Mouse (Mus musculus): ENCODE data around the gene Cabp1. TPM values are rescaled to one million over a fixed set of nuclear protein-coding genes. Genes with fewer than 3 reads are reported as not detected.
A peak's percentile ranks its signal among the peaks of the same experiment; 100 is the strongest.

Gene Cabp1
- polyA plus RNA-seq, 1 experiment from 2014 or later, result 1.3 TPM

DNA sequence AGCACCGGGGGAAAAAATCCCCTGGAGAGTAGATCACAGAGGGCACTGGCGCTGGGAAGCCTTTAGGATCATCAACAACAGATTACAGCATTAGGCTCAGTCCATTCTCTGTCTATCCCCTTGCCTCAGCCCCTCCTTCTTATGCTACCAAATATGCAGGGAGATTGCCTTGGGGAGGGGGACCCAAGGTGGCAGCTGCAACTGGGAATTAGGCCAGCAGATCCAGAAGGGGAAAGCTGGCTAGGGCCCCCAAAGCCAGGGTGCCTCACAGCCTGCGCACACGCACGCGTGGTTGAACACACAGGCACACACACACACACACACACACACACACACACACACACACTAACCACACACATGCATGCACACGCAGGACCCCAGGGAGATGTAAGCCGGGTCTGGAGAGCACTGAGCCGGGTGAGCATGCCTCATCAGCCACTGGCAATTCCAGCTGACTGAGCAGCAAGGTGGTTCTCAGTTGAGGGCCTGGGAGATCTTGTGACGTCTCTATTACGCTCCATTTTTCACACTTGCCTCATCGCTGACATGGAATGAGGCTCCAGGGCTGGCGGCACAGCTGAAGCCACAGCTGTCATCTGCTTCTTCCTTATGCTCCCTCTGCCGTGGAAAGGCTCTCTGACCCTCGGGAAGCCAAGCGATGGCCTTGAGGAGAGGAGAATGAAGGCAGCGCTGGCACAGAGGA lies 7.7 kb downstream of the Cabp1 start:
- Histone ChIP-seq H3K36me3 (no peaks in the 10 kb centered on the region), H3K9ac (no peak overlapping the region), H3K27me3 (peaks cover 26% of the 10 kb centered on the region), H3K4me3 (no peak overlapping the region), H3K9me3 (no peaks in the 10 kb centered on the region), H3K27ac (no peak overlapping the region), H3K4me2 (peak overlapping the region; percentile 37), H3K4me1 (peaks cover 32% of the 10 kb centered on the region)
- no peak for ATAC-seq (ENCODE audit: insufficient number of reproducible peaks, low FRiP score, low TSS enrichment, low read depth)
- WGBS, result 36% methylated on average over 17 of the region's 17 CpGs

- 33% methylated on average over 15 of the region's 15 CpGs for WGBS
- peaks cover 8% of the 10 kb centered on the region for H3K27me3 ChIP-seq
- H3K4me2 ChIP-seq, result no peak overlapping the region
- peaks cover 34% of the 10 kb centered on the region for H3K4me1 ChIP-seq
- H3K4me3 ChIP-seq, result no peak overlapping the region
- no peak for ATAC-seq (ENCODE audit: insufficient number of reproducible peaks, low FRiP score, low TSS enrichment, low read depth)
- no peaks in the 10 kb centered on the region for H3K36me3 ChIP-seq
- H3K27ac ChIP-seq, result no peak overlapping the region
- no peak overlapping the region for H3K9ac ChIP-seq
- H3K9me3 ChIP-seq, result no peaks in the 10 kb centered on the region
Observed at GRCm38 (mm10) chr5:115184726-115185125, 9.5 kb downstream of the Cabp1 start.

DNA sequence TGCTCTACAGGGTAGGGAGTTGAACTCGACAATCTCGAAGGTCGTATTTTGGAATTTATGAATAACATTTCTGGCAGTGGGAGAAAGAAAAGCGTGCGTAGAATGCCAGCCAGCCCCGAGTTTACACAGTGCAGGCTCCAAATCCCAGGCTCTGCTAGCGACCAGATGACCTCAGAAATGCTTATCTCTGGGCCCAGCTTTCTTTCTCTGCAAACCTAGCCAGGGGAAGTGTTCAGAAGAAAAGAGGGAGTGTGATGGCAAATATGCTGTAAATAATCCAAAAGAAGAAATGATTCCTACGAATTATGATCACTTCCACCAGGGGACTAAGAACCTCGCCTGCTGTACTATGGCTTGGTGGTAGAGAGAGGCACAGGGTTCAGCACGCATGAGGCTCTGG lies 10.7 kb downstream of the Cabp1 start:
- H3K4me3 ChIP-seq, result no peak overlapping the region
- ATAC-seq (ENCODE audit: insufficient number of reproducible peaks, low FRiP score, low TSS enrichment, low read depth), result no peak
- peaks cover 5% of the 10 kb centered on the region for H3K27me3 ChIP-seq
- no peak overlapping the region for H3K4me2 ChIP-seq
- no peak overlapping the region for H3K9ac ChIP-seq
- H3K4me1 ChIP-seq, result peaks cover 34% of the 10 kb centered on the region
- no peaks in the 10 kb centered on the region for H3K9me3 ChIP-seq
- H3K27ac ChIP-seq, result no peak overlapping the region
- no peaks in the 10 kb centered on the region for H3K36me3 ChIP-seq
- 63% methylated on average over 10 of the region's 10 CpGs for WGBS

DNA sequence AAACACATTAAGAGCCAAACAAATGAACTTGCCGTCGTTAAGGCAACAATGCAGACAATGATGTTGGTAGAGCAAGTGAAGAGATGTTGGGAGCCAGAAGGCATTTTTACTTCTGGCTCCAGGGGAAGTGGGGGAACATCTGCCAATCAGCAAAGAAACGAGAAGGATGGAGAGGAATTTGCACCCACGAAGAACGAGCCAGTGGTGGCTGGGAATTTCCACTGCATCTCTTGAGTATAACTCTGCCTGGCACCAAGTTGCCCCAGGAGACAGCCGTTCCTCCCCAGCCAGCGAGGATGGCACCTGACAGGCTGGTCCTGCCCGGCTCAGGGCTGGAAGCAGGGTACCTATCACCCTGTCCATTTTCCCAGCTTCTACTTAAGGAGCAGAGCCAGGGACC lies 11.3 kb downstream of the Cabp1 start:
- WGBS, result 68% methylated on average over 8 of the region's 8 CpGs
- no peak overlapping the region for H3K4me2 ChIP-seq
- peaks cover 4% of the 10 kb centered on the region for H3K27me3 ChIP-seq
- H3K9me3 ChIP-seq, result no peaks in the 10 kb centered on the region
- no peak for ATAC-seq (ENCODE audit: insufficient number of reproducible peaks, low FRiP score, low TSS enrichment, low read depth)
- no peak overlapping the region for H3K27ac ChIP-seq
- no peaks in the 10 kb centered on the region for H3K36me3 ChIP-seq
- peaks cover 34% of the 10 kb centered on the region for H3K4me1 ChIP-seq
- no peak overlapping the region for H3K4me3 ChIP-seq
- H3K9ac ChIP-seq, result no peak overlapping the region

DNA sequence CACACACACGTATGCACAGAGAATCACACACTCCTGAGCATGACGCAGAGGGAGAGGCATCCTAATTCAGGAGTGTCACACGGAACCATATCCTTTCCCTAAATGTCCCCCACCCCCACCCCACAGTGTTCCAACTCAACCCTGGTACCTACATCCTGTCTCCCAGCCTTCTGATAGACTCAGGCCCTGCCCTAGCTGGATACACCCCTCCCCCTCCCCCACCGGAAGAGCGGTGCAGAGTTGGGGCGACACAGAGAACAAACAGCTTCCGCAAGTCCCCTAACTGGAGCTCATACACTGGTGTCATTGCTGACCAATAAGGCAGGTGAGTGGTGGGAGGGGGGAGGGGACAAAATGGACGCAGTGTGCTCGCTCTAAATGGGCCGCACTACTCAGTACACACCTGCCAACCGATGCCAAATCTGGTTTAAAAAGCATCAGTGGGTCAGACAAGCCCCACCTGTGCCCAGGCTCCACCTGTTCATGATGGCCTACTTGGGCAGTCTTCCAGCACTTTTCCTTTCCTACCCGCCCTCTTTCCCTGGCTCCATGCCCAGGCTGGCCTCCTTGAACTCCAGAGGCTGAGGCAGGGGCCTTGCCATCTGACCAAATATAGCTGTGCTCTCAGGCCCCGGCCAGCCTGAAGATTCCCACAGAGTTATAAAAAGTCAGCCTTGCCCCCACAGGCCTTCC lies 12.8 kb downstream of the Cabp1 start:
- peak; percentile 47; the same call in 1 of the 2 replicates for ATAC-seq (ENCODE audit: insufficient number of reproducible peaks, low FRiP score, low TSS enrichment, low read depth)
- no peaks in the 10 kb centered on the region for H3K36me3 ChIP-seq
- H3K9ac ChIP-seq, result no peak overlapping the region
- no peak overlapping the region for H3K4me3 ChIP-seq
- H3K27me3 ChIP-seq, result no peaks in the 10 kb centered on the region
- H3K4me2 ChIP-seq, result no peak overlapping the region
- H3K27ac ChIP-seq, result no peak overlapping the region
- 71% methylated on average over 13 of the region's 13 CpGs for WGBS
- peaks cover 20% of the 10 kb centered on the region for H3K4me1 ChIP-seq
- H3K9me3 ChIP-seq, result no peaks in the 10 kb centered on the region

GRCm38 (mm10) chr5:115179596-115179995 lies 14.6 kb downstream of the Cabp1 start:
- H3K9ac ChIP-seq, result no peak overlapping the region
- no peak overlapping the region for H3K27ac ChIP-seq
- H3K36me3 ChIP-seq, result no peaks in the 10 kb centered on the region
- ATAC-seq (ENCODE audit: insufficient number of reproducible peaks, low FRiP score, low TSS enrichment, low read depth), result no peak
- H3K4me3 ChIP-seq, result no peak overlapping the region
- H3K4me1 ChIP-seq, result peaks cover 18% of the 10 kb centered on the region
- no peaks in the 10 kb centered on the region for H3K9me3 ChIP-seq
- H3K27me3 ChIP-seq, result no peaks in the 10 kb centered on the region
- WGBS, result 87% methylated on average over 11 of the region's 11 CpGs
- H3K4me2 ChIP-seq, result no peak overlapping the region

- Histone ChIP-seq H3K4me2 (no peak overlapping the region), H3K27ac (no peak overlapping the region), H3K27me3 (no peaks in the 10 kb centered on the region), H3K4me1 (peaks cover 14% of the 10 kb centered on the region; the same call in 1 of the 2 replicates), H3K9me3 (no peaks in the 10 kb centered on the region), H3K36me3 (no peaks in the 10 kb centered on the region), H3K9ac (no peak overlapping the region), H3K4me3 (no peak overlapping the region)
- ATAC-seq (ENCODE audit: insufficient number of reproducible peaks, low FRiP score, low TSS enrichment, low read depth), result no peak
- 71% methylated on average over 6 of the region's 6 CpGs for whole genome bisulfite sequencing
Observed at GRCm38 (mm10) chr5:115177866-115178265, 16.3 kb downstream of the Cabp1 start.

GRCm38 (mm10) chr5:115174554-115174953 lies 19.6 kb downstream of the Cabp1 start:
- no peaks in the 10 kb centered on the region for H3K36me3 ChIP-seq
- no peak overlapping the region for H3K4me2 ChIP-seq
- H3K9ac ChIP-seq, result no peak overlapping the region
- WGBS, result 93% methylated on average over 1 of the region's 1 CpGs
- H3K4me1 ChIP-seq, result no peaks in the 10 kb centered on the region
- no peaks in the 10 kb centered on the region for H3K9me3 ChIP-seq
- no peak overlapping the region for H3K27ac ChIP-seq
- H3K27me3 ChIP-seq, result no peaks in the 10 kb centered on the region
- ATAC-seq (ENCODE audit: insufficient number of reproducible peaks, low FRiP score, low TSS enrichment, low read depth), result no peak
- H3K4me3 ChIP-seq, result no peak overlapping the region

- peaks cover 17% of the 10 kb centered on the region for H3K4me1 ChIP-seq
- no peaks in the 10 kb centered on the region for H3K36me3 ChIP-seq
- no peak overlapping the region for H3K4me3 ChIP-seq
- no peak for ATAC-seq (ENCODE audit: insufficient number of reproducible peaks, low FRiP score, low TSS enrichment, low read depth)
- no peak overlapping the region for H3K4me2 ChIP-seq
- H3K27me3 ChIP-seq, result no peaks in the 10 kb centered on the region
- WGBS, result 86% methylated on average over 8 of the region's 8 CpGs
- no peak overlapping the region for H3K9ac ChIP-seq
- H3K27ac ChIP-seq, result no peak overlapping the region
- no peaks in the 10 kb centered on the region for H3K9me3 ChIP-seq
Observed at GRCm38 (mm10) chr5:115170150-115170549, 24.0 kb downstream of the Cabp1 start.

DNA sequence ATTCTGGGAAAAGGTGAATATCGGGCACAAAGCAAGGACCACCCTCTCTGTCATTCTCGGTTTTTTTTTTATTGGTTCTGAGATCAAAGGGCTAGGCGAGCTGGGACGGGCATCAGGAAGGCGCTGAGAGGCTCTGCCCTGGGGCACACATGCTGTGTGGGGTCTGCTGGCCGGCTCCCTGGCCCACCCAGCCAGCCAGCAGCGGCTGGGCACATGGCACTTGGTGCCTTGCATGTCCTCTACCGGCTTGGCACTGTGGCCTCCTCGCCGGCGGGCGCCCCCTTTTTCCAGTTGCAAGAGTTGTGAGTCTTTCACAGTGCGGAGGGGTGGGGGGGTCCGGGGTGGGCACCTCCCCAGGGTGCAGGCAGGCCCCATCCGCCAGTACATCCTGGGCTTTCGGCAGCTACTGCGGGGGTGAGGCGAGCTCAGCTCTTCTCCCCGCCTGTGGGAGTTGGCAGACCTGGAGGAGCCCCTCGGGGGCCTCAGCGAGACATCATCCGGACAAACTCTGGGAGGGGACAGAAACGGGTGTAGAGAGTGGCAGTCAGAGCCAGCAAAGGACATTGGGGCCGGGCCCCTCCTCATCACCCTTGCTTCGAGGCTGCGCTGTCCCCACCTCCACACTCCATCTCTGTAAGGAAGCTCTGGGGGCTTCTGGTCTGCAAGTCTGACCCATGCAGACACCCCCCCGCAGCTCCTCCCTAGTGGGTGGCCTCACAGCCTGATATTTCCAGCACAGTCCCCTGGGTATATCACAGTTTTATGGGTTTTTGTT lies 25.4 kb downstream of the Cabp1 start:
- Histone ChIP-seq H3K9me3 (no peaks in the 10 kb centered on the region), H3K27ac (no peak overlapping the region), H3K9ac (no peak overlapping the region), H3K4me2 (0 out of 2 replicates have a peak overlapping the region, but pooled peaks have one; percentile 25), H3K36me3 (no peaks in the 10 kb centered on the region), H3K4me1 (peaks cover 17% of the 10 kb centered on the region), H3K4me3 (peak overlapping the region; percentile 0; the same call in 1 of the 2 replicates), H3K27me3 (no peaks in the 10 kb centered on the region)
- ATAC-seq (ENCODE audit: insufficient number of reproducible peaks, low FRiP score, low TSS enrichment, low read depth), result no peak
- 20% methylated on average over 27 of the region's 27 CpGs for WGBS

DNA sequence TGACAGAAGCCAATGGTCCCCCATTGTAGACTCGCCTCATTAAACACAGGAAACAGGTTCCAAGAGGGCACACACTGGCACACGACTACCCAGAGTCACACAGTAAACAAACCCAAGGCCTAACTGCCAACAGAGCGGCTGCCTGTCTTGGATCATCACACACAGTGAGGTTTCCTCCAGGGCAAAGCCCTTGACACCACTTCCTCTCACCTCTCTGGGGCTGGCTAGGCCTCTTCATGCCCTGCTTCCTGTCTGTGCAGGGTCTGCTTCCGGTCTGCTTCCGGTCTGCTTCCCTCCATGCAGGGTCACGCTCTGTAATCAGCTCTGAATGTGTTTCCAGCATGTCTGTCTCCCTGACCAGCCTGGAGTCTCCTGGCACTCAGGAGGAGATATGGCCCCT lies 26.8 kb downstream of the Cabp1 start:
- ATAC-seq (ENCODE audit: insufficient number of reproducible peaks, low FRiP score, low TSS enrichment, low read depth), result no peak
- H3K9ac ChIP-seq, result no peak overlapping the region
- H3K36me3 ChIP-seq, result no peaks in the 10 kb centered on the region
- no peak overlapping the region for H3K4me2 ChIP-seq
- H3K27me3 ChIP-seq, result no peaks in the 10 kb centered on the region
- peaks cover 26% of the 10 kb centered on the region for H3K4me1 ChIP-seq
- H3K9me3 ChIP-seq, result no peaks in the 10 kb centered on the region
- H3K4me3 ChIP-seq, result no peak overlapping the region
- 56% methylated on average over 6 of the region's 6 CpGs for WGBS
- H3K27ac ChIP-seq, result no peak overlapping the region

DNA sequence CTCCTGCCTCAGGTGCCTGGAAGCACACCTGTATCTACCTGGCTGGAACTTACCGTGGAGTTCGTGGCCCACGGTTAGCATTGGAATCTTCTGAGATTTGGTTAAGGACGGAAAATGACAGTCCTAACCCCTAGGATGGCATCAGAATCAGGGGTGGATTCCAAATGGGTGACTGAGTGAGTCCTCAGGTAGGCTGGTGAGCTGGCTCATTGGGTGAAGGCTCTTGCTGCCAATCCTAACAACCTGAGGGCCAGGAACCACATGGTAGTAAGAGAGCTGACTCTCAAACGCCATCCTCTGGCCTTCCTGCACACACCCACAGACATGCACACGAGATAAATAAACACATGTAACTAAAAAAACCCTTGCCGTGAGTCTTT lies 27.4 kb downstream of the Cabp1 start:
- Histone ChIP-seq H3K4me1 (peaks cover 26% of the 10 kb centered on the region), H3K4me3 (no peak overlapping the region), H3K4me2 (no peak overlapping the region), H3K9me3 (no peaks in the 10 kb centered on the region), H3K27ac (no peak overlapping the region), H3K27me3 (no peaks in the 10 kb centered on the region), H3K36me3 (no peaks in the 10 kb centered on the region), H3K9ac (no peak overlapping the region)
- no peak for ATAC-seq (ENCODE audit: insufficient number of reproducible peaks, low FRiP score, low TSS enrichment, low read depth)
- 82% methylated on average over 7 of the region's 7 CpGs for WGBS
